Mouse (Mus musculus) liver, embryonic 16.5 days (tissue): ENCODE results near the gene Krtap6-5. TPM values are rescaled to one million over a fixed set of nuclear protein-coding genes. Genes with fewer than 3 reads are reported as not detected.

Experiments
- polyA plus RNA-seq: library from polyadenylated mRNA; unstranded; fragments of >200 nt; fragmentation: Nextera tagmentation; extraction: Ambion mirVana; gene quantifications from 2 replicates; pipeline ENCODE4 v1.2.1, GENCODE M21; 2015

Krtap6-5 gene
- polyA plus RNA-seq, 1 experiment from 2014 or later, result not detected

Other genes with a start within 250 kb of the Krtap6-5 start
- gene Gm20741, start 235.7 kb downstream of the Krtap6-5 start, polyA plus RNA-seq, result not detected in 2 replicates
- not detected in 2 replicates for gene Krtap15, start 227.7 kb downstream of the Krtap6-5 start, polyA plus RNA-seq
- not detected in 2 replicates for gene Krtap14, start 221.7 kb downstream of the Krtap6-5 start, polyA plus RNA-seq
- not detected in 2 replicates for gene Krtap19-1, start 178.5 kb downstream of the Krtap6-5 start, polyA plus RNA-seq
- not detected in 2 replicates for gene Krtap19-2, start 173.6 kb downstream of the Krtap6-5 start, polyA plus RNA-seq
- gene Krtap19-3, start 169.8 kb downstream of the Krtap6-5 start, polyA plus RNA-seq, result not detected in 2 replicates
- gene Krtap19-4, start 162.8 kb downstream of the Krtap6-5 start, polyA plus RNA-seq, result not detected in 2 replicates
- gene Krtap19-5, start 151.4 kb downstream of the Krtap6-5 start, polyA plus RNA-seq, result not detected in 2 replicates
- not detected in 2 replicates for gene Krtap19-9b, start 115.6 kb downstream of the Krtap6-5 start, polyA plus RNA-seq
- gene Krtap16-3, start 85.0 kb downstream of the Krtap6-5 start, polyA plus RNA-seq, result not detected in 2 replicates
- gene Krtap22-2, start 37.1 kb downstream of the Krtap6-5 start, polyA plus RNA-seq, result not detected in 2 replicates
- gene Gm10229, start 32.6 kb downstream of the Krtap6-5 start, polyA plus RNA-seq, result not detected in 2 replicates
- gene Krtap6-1, start 16.2 kb downstream of the Krtap6-5 start, polyA plus RNA-seq, result not detected in 2 replicates
- gene Gm10228, start 6.4 kb downstream of the Krtap6-5 start, polyA plus RNA-seq, result not detected in 2 replicates
- gene 1110025L11Rik, start 16.1 kb upstream of the Krtap6-5 start, polyA plus RNA-seq, result not detected in 2 replicates
- gene Krtap6-3, start 36.1 kb upstream of the Krtap6-5 start, polyA plus RNA-seq, result not detected in 2 replicates
- gene Gm6358, start 93.0 kb upstream of the Krtap6-5 start, polyA plus RNA-seq, result not detected in 2 replicates
- gene Gm10061, start 103.2 kb upstream of the Krtap6-5 start, polyA plus RNA-seq, result not detected in 2 replicates
- gene Gm9789, start 110.1 kb upstream of the Krtap6-5 start, polyA plus RNA-seq, result not detected in 2 replicates
- not detected in 2 replicates for gene Gm7735, start 121.6 kb upstream of the Krtap6-5 start, polyA plus RNA-seq
- gene 1110057P08Rik, start 126.9 kb upstream of the Krtap6-5 start, polyA plus RNA-seq, result not detected in 2 replicates
- not detected in 2 replicates for gene Krtap20-2, start 158.0 kb upstream of the Krtap6-5 start, polyA plus RNA-seq